Mouse (Mus musculus): ENCODE measurements at regions not wholly inside any gene's neighbourhood (a gene's known extent, or its start where the extent isn't known, plus 50 kb on each side); places are given as distances from the start of the nearest gene placed in this dataset.
"Not testable (repeated sequence)": the region's sequence is repeated elsewhere in the genome, so short reads cannot be mapped to it uniquely, and the experiment has no call there.

- TF ChIP-seq NANOG (IDR thresholded peaks at IDR 0.05; ENCODE audit: borderline replicate concordance, low read length) (no peak), CTCF (conservative IDR thresholded peaks at IDR 0.05; ENCODE audit: low read length) (no peak), POU5F1 (IDR thresholded peaks at IDR 0.05; ENCODE audit: borderline replicate concordance, low read length) (no peak)
- peaks cover 49% of the 10 kb centered on the region for H3K9me3 ChIP-seq (ENCODE audit: low read length)
- H3K4me1 ChIP-seq (replicated peaks; ENCODE audit: low read depth, low read length) = peaks cover 2% of the 10 kb centered on the region; the same call in 1 of the 2 replicates
- H3K4me3 ChIP-seq (replicated peaks; ENCODE audit: low read length) = no peak overlapping the region
- no peaks in the 10 kb centered on the region for H3K27me3 ChIP-seq (ENCODE audit: insufficient read depth, low read length)
- H3K36me3 ChIP-seq (ENCODE audit: insufficient read depth, low read length) = no peaks in the 10 kb centered on the region
These were observed 212.2 kb upstream of the Sesn3 start for GRCm38 (mm10) chr9:14062706-14063105.

GRCm38 (mm10) chr9:14066741-14067140 is 208.1 kb upstream of the Sesn3 start:
- not testable (repeated sequence) for H3K36me3 ChIP-seq (ENCODE audit: insufficient read depth, low read length); H3K4me1 ChIP-seq (replicated peaks; ENCODE audit: low read depth, low read length); H3K4me3 ChIP-seq (replicated peaks; ENCODE audit: low read length); H3K27me3 ChIP-seq (ENCODE audit: insufficient read depth, low read length)
- H3K9me3 ChIP-seq (ENCODE audit: low read length) = peaks cover 53% of the 10 kb centered on the region

- TF ChIP-seq POU5F1 (IDR thresholded peaks at IDR 0.05; ENCODE audit: borderline replicate concordance, low read length) (no peak), NANOG (IDR thresholded peaks at IDR 0.05; ENCODE audit: borderline replicate concordance, low read length) (no peak), CTCF (conservative IDR thresholded peaks at IDR 0.05; ENCODE audit: low read length) (no peak)
- Histone ChIP-seq H3K27me3 (ENCODE audit: insufficient read depth, low read length) (no peaks in the 10 kb centered on the region), H3K4me3 (replicated peaks; ENCODE audit: low read length) (no peak overlapping the region), H3K4me1 (replicated peaks; ENCODE audit: low read depth, low read length) (peaks cover 4% of the 10 kb centered on the region; the same call in 1 of the 2 replicates), H3K9me3 (ENCODE audit: low read length) (peaks cover 38% of the 10 kb centered on the region), H3K36me3 (ENCODE audit: insufficient read depth, low read length) (no peaks in the 10 kb centered on the region)
These were observed 205.8 kb upstream of the Sesn3 start for GRCm38 (mm10) chr9:14069076-14069475.

GRCm38 (mm10) chr9:14069770-14070169 is 205.1 kb upstream of the Sesn3 start:
- Histone ChIP-seq H3K4me1 (replicated peaks; ENCODE audit: low read depth, low read length) (peaks cover 4% of the 10 kb centered on the region; the same call in 1 of the 2 replicates), H3K27me3 (ENCODE audit: insufficient read depth, low read length) (no peaks in the 10 kb centered on the region), H3K36me3 (ENCODE audit: insufficient read depth, low read length) (no peaks in the 10 kb centered on the region), H3K9me3 (ENCODE audit: low read length) (peaks cover 31% of the 10 kb centered on the region), H3K4me3 (replicated peaks; ENCODE audit: low read length) (no peak overlapping the region)
- TF ChIP-seq POU5F1 (IDR thresholded peaks at IDR 0.05; ENCODE audit: borderline replicate concordance, low read length) (no peak), NANOG (IDR thresholded peaks at IDR 0.05; ENCODE audit: borderline replicate concordance, low read length) (no peak), CTCF (conservative IDR thresholded peaks at IDR 0.05; ENCODE audit: low read length) (no peak)

GRCm38 (mm10) chr9:14071728-14072127 is 203.1 kb upstream of the Sesn3 start:
- Histone ChIP-seq H3K4me1 (replicated peaks; ENCODE audit: low read depth, low read length) (peaks cover 4% of the 10 kb centered on the region; the same call in 1 of the 2 replicates), H3K36me3 (ENCODE audit: insufficient read depth, low read length) (no peaks in the 10 kb centered on the region), H3K4me3 (replicated peaks; ENCODE audit: low read length) (no peak overlapping the region), H3K27me3 (ENCODE audit: insufficient read depth, low read length) (no peaks in the 10 kb centered on the region), H3K9me3 (ENCODE audit: low read length) (peaks cover 12% of the 10 kb centered on the region)
- TF ChIP-seq POU5F1 (IDR thresholded peaks at IDR 0.05; ENCODE audit: borderline replicate concordance, low read length) = no peak
- no peak for TF ChIP-seq NANOG (IDR thresholded peaks at IDR 0.05; ENCODE audit: borderline replicate concordance, low read length)
- no peak for TF ChIP-seq CTCF (conservative IDR thresholded peaks at IDR 0.05; ENCODE audit: low read length)

- no peaks in the 10 kb centered on the region for H3K36me3 ChIP-seq (ENCODE audit: insufficient read depth, low read length)
- peaks cover 4% of the 10 kb centered on the region; the same call in 1 of the 2 replicates for H3K4me1 ChIP-seq (replicated peaks; ENCODE audit: low read depth, low read length)
- H3K9me3 ChIP-seq (ENCODE audit: low read length) = peaks cover 2% of the 10 kb centered on the region; the same call in 1 of the 2 replicates
- 0 out of 2 replicates have a peak, but pooled peaks cover 2% of the 10 kb centered on the region for H3K27me3 ChIP-seq (ENCODE audit: insufficient read depth, low read length)
- H3K4me3 ChIP-seq (replicated peaks; ENCODE audit: low read length) = no peak overlapping the region
- TF ChIP-seq POU5F1 (IDR thresholded peaks at IDR 0.05; ENCODE audit: borderline replicate concordance, low read length) (no peak), CTCF (conservative IDR thresholded peaks at IDR 0.05; ENCODE audit: low read length) (no peak), NANOG (IDR thresholded peaks at IDR 0.05; ENCODE audit: borderline replicate concordance, low read length) (no peak)
These were observed 201.9 kb upstream of the Sesn3 start for GRCm38 (mm10) chr9:14072950-14073349.

- H3K36me3 ChIP-seq (ENCODE audit: insufficient read depth, low read length) = no peaks in the 10 kb centered on the region
- H3K9me3 ChIP-seq (ENCODE audit: low read length) = no peaks in the 10 kb centered on the region
- TF ChIP-seq NANOG (IDR thresholded peaks at IDR 0.05; ENCODE audit: borderline replicate concordance, low read length) (no peak), CTCF (conservative IDR thresholded peaks at IDR 0.05; ENCODE audit: low read length) (no peak), POU5F1 (IDR thresholded peaks at IDR 0.05; ENCODE audit: borderline replicate concordance, low read length) (no peak)
- H3K4me3 ChIP-seq (replicated peaks; ENCODE audit: low read length) = no peak overlapping the region
- 0 out of 2 replicates have a peak, but pooled peaks cover 2% of the 10 kb centered on the region for H3K27me3 ChIP-seq (ENCODE audit: insufficient read depth, low read length)
- H3K4me1 ChIP-seq (replicated peaks; ENCODE audit: low read depth, low read length) = peaks cover 4% of the 10 kb centered on the region; the same call in 1 of the 2 replicates
These were observed 200.6 kb upstream of the Sesn3 start for GRCm38 (mm10) chr9:14074273-14074672.

GRCm38 (mm10) chr9:14074866-14075265 is 200.0 kb upstream of the Sesn3 start:
- not testable (repeated sequence) for H3K27me3 ChIP-seq (ENCODE audit: insufficient read depth, low read length); H3K4me1 ChIP-seq (replicated peaks; ENCODE audit: low read depth, low read length); H3K9me3 ChIP-seq (ENCODE audit: low read length); H3K36me3 ChIP-seq (ENCODE audit: insufficient read depth, low read length); H3K4me3 ChIP-seq (replicated peaks; ENCODE audit: low read length)

- no peak for TF ChIP-seq CTCF (conservative IDR thresholded peaks at IDR 0.05; ENCODE audit: low read length)
- TF ChIP-seq NANOG (IDR thresholded peaks at IDR 0.05; ENCODE audit: borderline replicate concordance, low read length) = no peak
- no peak for TF ChIP-seq POU5F1 (IDR thresholded peaks at IDR 0.05; ENCODE audit: borderline replicate concordance, low read length)
- H3K4me1 ChIP-seq (replicated peaks; ENCODE audit: low read depth, low read length) = peaks cover 4% of the 10 kb centered on the region; the same call in 1 of the 2 replicates
- no peaks in the 10 kb centered on the region for H3K36me3 ChIP-seq (ENCODE audit: insufficient read depth, low read length)
- 0 out of 2 replicates have a peak, but pooled peaks cover 2% of the 10 kb centered on the region for H3K27me3 ChIP-seq (ENCODE audit: insufficient read depth, low read length)
- H3K9me3 ChIP-seq (ENCODE audit: low read length) = no peaks in the 10 kb centered on the region
- H3K4me3 ChIP-seq (replicated peaks; ENCODE audit: low read length) = no peak overlapping the region
These were observed 199.4 kb upstream of the Sesn3 start for GRCm38 (mm10) chr9:14075452-14075851.
